Mouse (Mus musculus) heart, postnatal 0 days (tissue): ENCODE measurements at regions not wholly inside any gene's neighbourhood (a gene's known extent, or its start where the extent isn't known, plus 50 kb on each side); places are given as distances from the start of the nearest gene placed in this dataset.

Source experiments
- ATAC-seq: fragments of 200-750 bp; cut with Nextera tagmentation; 2 replicates; pipeline ENCODE4 v1.8.0; 2017; ENCODE audit warnings: low read depth, moderate number of reproducible peaks, moderate library complexity; ENCODE audit not compliant: insufficient read depth
- DNase-seq: peaks from one replicate; pipeline ENCODE4 v3.0.0-alpha.2; 2016; ENCODE audit warnings: low spot score
- H3K27ac ChIP-seq: fragments of 300-500 bp; sonication (generic); 2 replicates; pipeline ENCODE4 v1.5.1; 2014; ENCODE audit warnings: low read depth, mild to moderate bottlenecking
- H3K27me3 ChIP-seq: fragments of 300-500 bp; sonication (generic); 2 replicates; pipeline ENCODE4 v1.6.1; 2014; ENCODE audit warnings: low read length, mixed read lengths; ENCODE audit not compliant: control insufficient read depth, insufficient read depth
- H3K36me3 ChIP-seq: fragments of 300-500 bp; sonication (generic); replicated peaks from 2 replicates; pipeline ENCODE4 v1.6.1; 2014; ENCODE audit warnings: low read length, mixed read lengths; ENCODE audit not compliant: control insufficient read depth, insufficient read depth
- H3K4me1 ChIP-seq: fragments of 300-500 bp; sonication (generic); 2 replicates; pipeline ENCODE4 v1.6.1; 2014; ENCODE audit warnings: antibody characterized with exemption; ENCODE audit not compliant: control insufficient read depth, insufficient read depth
- H3K4me2 ChIP-seq: fragments of 300-500 bp; sonication (generic); 2 replicates; pipeline ENCODE4 v1.6.1; 2014; ENCODE audit warnings: low read depth, mild to moderate bottlenecking, low read length, moderate library complexity
- H3K4me3 ChIP-seq: fragments of 300-500 bp; sonication (generic); 2 replicates; pipeline ENCODE4 v1.5.1; 2014; ENCODE audit warnings: low read depth, low read length
- H3K9ac ChIP-seq: fragments of 300-500 bp; sonication (generic); replicated peaks from 2 replicates; pipeline ENCODE4 v1.6.1; 2014; ENCODE audit warnings: low read depth, low read length, mixed read lengths
- H3K9me3 ChIP-seq: fragments of 300-500 bp; sonication (generic); replicated peaks from 2 replicates; pipeline ENCODE4 v1.6.1; 2016; ENCODE audit warnings: low read length; ENCODE audit not compliant: control insufficient read depth
- CTCF ChIP-seq: IDR thresholded peaks from 2 replicates; pipeline ENCODE4 v1.5.1; 2016; ENCODE audit warnings: antibody characterized with exemption, control low read depth, low read depth
- EP300 ChIP-seq: IDR thresholded peaks from 2 replicates; pipeline ENCODE4 v1.6.1; 2016; ENCODE audit warnings: antibody characterized with exemption, low read depth
- WGBS: fragments of 180-500 bp; shearing (Covaris S2); extraction: QIAGEN DNeasy Blood & Tissue Kit; methylation state at CpG from one replicate; pipeline ENCODE4 v1.1.7; 2014; 5-methylcytosine and 5-hydroxymethylcytosine counted together

DNA sequence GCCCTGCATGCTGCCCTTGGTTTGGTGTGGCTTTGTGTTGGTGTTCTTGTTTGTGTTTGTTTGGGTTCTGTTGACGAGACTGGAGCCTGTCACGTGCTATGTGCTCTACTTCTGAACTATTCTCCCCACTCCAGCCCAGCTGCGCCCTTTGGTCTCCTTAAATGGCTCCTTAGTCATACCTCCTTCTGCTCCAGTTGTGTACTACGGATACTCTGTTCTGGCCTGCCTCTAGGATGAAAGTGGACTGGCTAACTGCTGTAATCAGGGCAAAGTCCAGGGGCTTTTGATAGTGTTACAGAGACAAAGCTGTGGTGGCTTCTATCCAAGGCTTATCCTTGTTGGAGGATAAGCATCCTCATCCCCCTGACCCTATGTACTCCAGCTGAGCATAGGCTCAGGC lies 92.0 kb downstream of the Ddx3x start:
- Histone ChIP-seq H3K27ac (no peak overlapping the region), H3K4me1 (no peaks in the 10 kb centered on the region), H3K9ac (no peak overlapping the region), H3K36me3 (no peaks in the 10 kb centered on the region), H3K9me3 (no peaks in the 10 kb centered on the region), H3K4me2 (no peak overlapping the region), H3K27me3 (no peaks in the 10 kb centered on the region), H3K4me3 (no peak overlapping the region)
- DNase-seq (no peak), ATAC-seq (no peak)
- TF ChIP-seq EP300, result no peak
- no peak for TF ChIP-seq CTCF
- WGBS, result 69% methylated on average over 4 of the region's 4 CpGs

DNA sequence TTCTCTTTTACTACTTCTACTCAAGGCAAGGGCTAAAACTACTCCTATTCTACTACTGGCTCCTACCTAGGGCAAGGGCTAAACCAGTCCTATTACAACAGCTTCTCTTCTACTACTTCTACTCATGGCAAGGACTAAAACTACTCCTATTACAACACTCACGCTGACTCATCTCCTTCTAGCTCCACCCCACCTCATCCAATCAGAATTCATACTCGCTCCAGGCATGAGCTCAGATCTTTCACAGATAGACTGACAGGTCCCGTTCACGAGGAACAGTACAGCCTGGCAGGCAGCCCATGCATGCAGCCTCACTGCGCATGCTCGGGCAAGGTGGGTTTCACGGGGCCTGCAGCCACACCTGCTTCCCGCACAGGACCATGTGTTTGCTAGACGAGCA lies 79.6 kb upstream of the Nyx start:
- Histone ChIP-seq H3K9me3 (no peaks in the 10 kb centered on the region), H3K4me2 (no peak overlapping the region), H3K27me3 (no peaks in the 10 kb centered on the region), H3K9ac (no peak overlapping the region), H3K4me3 (no peak overlapping the region), H3K4me1 (no peaks in the 10 kb centered on the region), H3K27ac (no peak overlapping the region), H3K36me3 (no peaks in the 10 kb centered on the region)
- WGBS, result 63% methylated on average over 9 of the region's 9 CpGs
- TF ChIP-seq CTCF (no peak), EP300 (no peak)
- DNase-seq (no peak), ATAC-seq (no peak)

DNA sequence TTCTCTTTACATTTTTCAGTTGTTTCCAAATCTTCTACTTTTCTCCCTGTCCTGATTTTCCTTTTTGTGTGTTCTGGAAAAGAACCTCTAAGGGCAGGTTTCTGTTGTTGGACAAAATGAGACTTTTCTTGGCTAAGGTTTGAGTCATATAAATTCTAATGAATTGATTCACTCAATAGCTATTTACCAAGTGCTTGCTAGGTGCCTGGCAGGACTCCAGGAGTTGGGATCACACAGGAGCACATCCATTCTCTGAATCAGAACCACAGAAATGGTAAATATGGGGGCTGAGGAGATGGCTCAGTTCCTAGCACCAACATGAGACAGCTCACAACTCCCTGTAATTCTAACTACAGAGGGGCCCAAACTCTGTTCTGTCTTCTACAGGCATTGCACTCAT lies 67.4 kb upstream of the Nyx start:
- DNase-seq, result no peak
- no peaks in the 10 kb centered on the region for H3K9me3 ChIP-seq
- H3K27ac ChIP-seq, result no peak overlapping the region
- TF ChIP-seq EP300, result no peak
- TF ChIP-seq CTCF, result no peak
- no peak overlapping the region for H3K4me2 ChIP-seq
- H3K27me3 ChIP-seq, result no peaks in the 10 kb centered on the region
- no peak overlapping the region for H3K9ac ChIP-seq
- H3K36me3 ChIP-seq, result no peaks in the 10 kb centered on the region
- H3K4me3 ChIP-seq, result no peak overlapping the region
- no peak for ATAC-seq
- H3K4me1 ChIP-seq, result no peaks in the 10 kb centered on the region

DNA sequence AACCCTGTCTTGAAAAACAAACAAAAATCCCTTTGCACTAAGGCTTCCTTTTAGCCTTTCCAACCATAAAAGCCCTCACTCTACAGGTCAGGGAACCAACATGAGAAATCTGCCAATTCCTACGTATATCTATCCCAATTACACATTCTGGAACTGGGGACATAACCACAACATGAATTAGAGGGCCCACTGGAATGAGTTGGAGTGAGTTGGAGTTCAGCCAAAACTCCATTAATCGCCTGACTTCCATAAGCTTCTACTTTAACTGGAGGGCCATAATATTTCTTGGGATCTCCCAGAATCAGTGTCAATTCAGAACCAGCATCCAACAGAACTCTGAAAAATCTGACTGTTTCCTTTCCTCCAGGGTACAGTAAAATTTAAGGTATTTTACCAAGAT lies 53.2 kb upstream of the Nyx start:
- H3K9me3 ChIP-seq, result no peaks in the 10 kb centered on the region
- no peak for TF ChIP-seq CTCF
- no peak for TF ChIP-seq EP300
- ATAC-seq (no peak), DNase-seq (no peak)
- 0 out of 2 replicates have a peak, but pooled peaks cover 3% of the 10 kb centered on the region for H3K27me3 ChIP-seq
- H3K27ac ChIP-seq, result no peak overlapping the region
- no peaks in the 10 kb centered on the region for H3K36me3 ChIP-seq
- H3K4me3 ChIP-seq, result no peak overlapping the region
- H3K9ac ChIP-seq, result no peak overlapping the region
- no peaks in the 10 kb centered on the region for H3K4me1 ChIP-seq
- WGBS, result 63% methylated on average over 2 of the region's 2 CpGs
- no peak overlapping the region for H3K4me2 ChIP-seq

DNA sequence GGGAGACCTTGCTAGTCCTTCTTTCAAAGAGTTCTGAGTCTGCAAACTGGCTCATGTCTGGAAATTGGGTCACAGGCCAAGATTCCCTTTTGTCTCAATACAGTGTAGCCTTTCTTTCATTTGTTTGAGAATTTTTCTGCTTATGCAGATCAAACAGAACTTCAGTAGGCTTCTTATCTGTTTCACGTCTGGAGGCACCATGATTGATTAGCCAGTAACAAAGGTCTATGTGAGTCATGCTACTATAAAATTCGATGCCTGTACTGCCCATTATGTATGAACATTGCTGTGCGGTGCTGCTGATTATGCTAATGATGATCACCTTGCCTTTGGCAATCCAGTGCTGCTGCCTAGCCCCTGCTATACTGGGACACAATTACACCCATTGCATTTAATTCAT lies 52.8 kb upstream of the Nyx start:
- Histone ChIP-seq H3K36me3 (no peaks in the 10 kb centered on the region), H3K27ac (no peak overlapping the region), H3K9me3 (no peaks in the 10 kb centered on the region), H3K9ac (no peak overlapping the region), H3K27me3 (0 out of 2 replicates have a peak, but pooled peaks cover 3% of the 10 kb centered on the region), H3K4me1 (no peaks in the 10 kb centered on the region), H3K4me3 (no peak overlapping the region), H3K4me2 (no peak overlapping the region)
- ATAC-seq (no peak), DNase-seq (no peak)
- 54% methylated on average over 3 of the region's 3 CpGs for WGBS
- TF ChIP-seq EP300 (no peak), CTCF (no peak)
